Mouse (Mus musculus) ES-Bruce4 (cell line): ENCODE data around the gene Sptbn2. TPM values are rescaled to one million over a fixed set of nuclear protein-coding genes. Genes with fewer than 3 reads are reported as not detected.
A peak's percentile ranks its signal among the peaks of the same experiment; 100 is the strongest.

Experiments used
- H3K27ac ChIP-seq: 2 replicates; pipeline ENCODE4 v1.5.1; 2012; ENCODE audit warnings: low read length, inconsistent platforms; ENCODE audit not compliant: insufficient read depth
- H3K27me3 ChIP-seq: 2 replicates; pipeline ENCODE4 v1.6.1; 2012; ENCODE audit warnings: mild to moderate bottlenecking, low read length, inconsistent platforms; ENCODE audit not compliant: control insufficient read depth, poor library complexity, insufficient read depth, severe bottlenecking
- H3K36me3 ChIP-seq: 2 replicates; pipeline ENCODE4 v1.6.1; 2012; ENCODE audit warnings: inconsistent platforms, mild to moderate bottlenecking, low read length, moderate library complexity; ENCODE audit not compliant: control insufficient read depth, poor library complexity, insufficient read depth, severe bottlenecking
- H3K4me1 ChIP-seq: one replicate; pipeline ENCODE4 v1.8.1; 2011; ENCODE audit warnings: low read length; ENCODE audit not compliant: control insufficient read depth, insufficient read depth
- H3K4me3 ChIP-seq: 2 replicates; pipeline ENCODE4 v1.5.1; 2011; ENCODE audit warnings: low read depth, mild to moderate bottlenecking, low read length
- H3K9ac ChIP-seq: 2 replicates; pipeline ENCODE4 v1.6.1; 2012; ENCODE audit warnings: low read depth, mild to moderate bottlenecking, inconsistent platforms; ENCODE audit not compliant: poor library complexity, severe bottlenecking
- H3K9me3 ChIP-seq: replicated peaks from 2 replicates; pipeline ENCODE4 v1.6.1; 2012; ENCODE audit warnings: mild to moderate bottlenecking, low read length, inconsistent platforms; ENCODE audit not compliant: control insufficient read depth, poor library complexity, insufficient read depth, severe bottlenecking
- CTCF ChIP-seq: IDR thresholded peaks from one replicate; pipeline ENCODE4 v1.8.1; 2011; ENCODE audit warnings: low read depth, low read length
- EP300 ChIP-seq: IDR thresholded peaks from 2 replicates; pipeline ENCODE4 v1.6.1; 2011; ENCODE audit warnings: low read depth, low read length; ENCODE audit not compliant: insufficient read depth
- POLR2A ChIP-seq: IDR thresholded peaks from one replicate; pipeline ENCODE4 v1.8.1; 2011; ENCODE audit warnings: low read length; ENCODE audit not compliant: insufficient read depth
- polyA plus RNA-seq: library from polyadenylated mRNA; stranded (reverse); fragments of >200 nt; gene quantifications from 2 replicates; pipeline ENCODE4 v1.2.4, GENCODE M21; 2011; ENCODE audit warnings: low read depth; ENCODE audit not compliant: missing spikeins, insufficient read depth, insufficient read length

Sptbn2 gene
- polyA plus RNA-seq, 1 experiment = 13.7 TPM

- H3K27me3 ChIP-seq = peaks cover 2% of the 10 kb centered on the region
- TF ChIP-seq POLR2A (no peak), EP300 (no peak), CTCF (no peak)
- no peak overlapping the region for H3K27ac ChIP-seq
- H3K4me1 ChIP-seq = no peaks in the 10 kb centered on the region
- no peaks in the 10 kb centered on the region for H3K9me3 ChIP-seq
- peak overlapping the region; percentile 39 for H3K4me3 ChIP-seq
- H3K36me3 ChIP-seq = no peaks in the 10 kb centered on the region
- H3K9ac ChIP-seq = 0 out of 2 replicates have a peak overlapping the region, but pooled peaks have one; percentile 30
Measured at GRCm38 (mm10) chr19:4697721-4698120, 13.2 kb upstream of the Sptbn2 start.

GRCm38 (mm10) chr19:4698205-4698677 is 12.7 kb upstream of the Sptbn2 start, which contains the start of gene Gm960:
Gene Gm960, minus strand, starts transcription at chr19:4698668.
- H3K27me3 ChIP-seq = peaks cover 2% of the 10 kb centered on the region
- TF ChIP-seq EP300 = no peak
- TF ChIP-seq POLR2A = no peak
- TF ChIP-seq CTCF = no peak
- H3K36me3 ChIP-seq = no peaks in the 10 kb centered on the region
- H3K4me3 ChIP-seq = peak within 1 kb of the TSS; percentile 62
- H3K9ac ChIP-seq = peak within 1 kb of the TSS; percentile 30; the same call in 1 of the 2 replicates
- H3K27ac ChIP-seq = no peak within 1 kb of the TSS
- no peaks in the 10 kb centered on the region for H3K9me3 ChIP-seq
- no peaks in the 10 kb centered on the region for H3K4me1 ChIP-seq

- Histone ChIP-seq H3K27me3 (peaks cover 2% of the 10 kb centered on the region), H3K9me3 (no peaks in the 10 kb centered on the region), H3K4me1 (no peaks in the 10 kb centered on the region)
Measured at GRCm38 (mm10) chr19:4698856-4699255, 12.1 kb upstream of the Sptbn2 start.

GRCm38 (mm10) chr19:4699821-4700220 is 11.1 kb upstream of the Sptbn2 start:
- Histone ChIP-seq H3K27ac (no peak overlapping the region), H3K4me1 (no peaks in the 10 kb centered on the region), H3K4me3 (no peak overlapping the region), H3K27me3 (peaks cover 2% of the 10 kb centered on the region), H3K9ac (no peak overlapping the region), H3K9me3 (no peaks in the 10 kb centered on the region), H3K36me3 (no peaks in the 10 kb centered on the region)
- TF ChIP-seq CTCF (no peak), POLR2A (no peak), EP300 (no peak)

More at GRCm38 (mm10) chr19:4698856-4699255, 12.1 kb upstream of the Sptbn2 start:
- no peak overlapping the region for H3K4me3 ChIP-seq
- H3K36me3 ChIP-seq = no peaks in the 10 kb centered on the region
- TF ChIP-seq CTCF = no peak
- TF ChIP-seq POLR2A = no peak
- TF ChIP-seq EP300 = no peak
- no peak overlapping the region for H3K9ac ChIP-seq
- H3K27ac ChIP-seq = no peak overlapping the region

GRCm38 (mm10) chr19:4700656-4701055 is 10.3 kb upstream of the Sptbn2 start:
- Histone ChIP-seq H3K36me3 (no peaks in the 10 kb centered on the region), H3K4me3 (no peak overlapping the region), H3K27ac (no peak overlapping the region), H3K9ac (no peak overlapping the region), H3K27me3 (peaks cover 2% of the 10 kb centered on the region), H3K9me3 (no peaks in the 10 kb centered on the region), H3K4me1 (no peaks in the 10 kb centered on the region)
- no peak for TF ChIP-seq POLR2A
- no peak for TF ChIP-seq EP300
- no peak for TF ChIP-seq CTCF

GRCm38 (mm10) chr19:4701221-4701620 is 9.7 kb upstream of the Sptbn2 start:
- no peak for TF ChIP-seq POLR2A
- TF ChIP-seq EP300 = no peak
- TF ChIP-seq CTCF = no peak
- H3K9ac ChIP-seq = no peak overlapping the region
- H3K36me3 ChIP-seq = no peaks in the 10 kb centered on the region
- H3K27me3 ChIP-seq = peaks cover 2% of the 10 kb centered on the region
- H3K9me3 ChIP-seq = no peaks in the 10 kb centered on the region
- H3K4me1 ChIP-seq = no peaks in the 10 kb centered on the region
- no peak overlapping the region for H3K27ac ChIP-seq
- H3K4me3 ChIP-seq = no peak overlapping the region
